Mouse (Mus musculus) central nervous system, embryonic 11.5 days (tissue): ENCODE data around the gene Clvs2. TPM values are rescaled to one million over a fixed set of nuclear protein-coding genes. Genes with fewer than 3 reads are reported as not detected.

Source experiments
- polyA plus RNA-seq: library from polyadenylated mRNA; depleted of rRNA; stranded (reverse); fragments of >200 nt; gene quantifications from 2 replicates; pipeline ENCODE4 v1.2.3, GENCODE M21; 2012; rRNA removed

Gene Clvs2
- polyA plus RNA-seq: 3.3 and 4.4 TPM in 2 replicates

DNA sequence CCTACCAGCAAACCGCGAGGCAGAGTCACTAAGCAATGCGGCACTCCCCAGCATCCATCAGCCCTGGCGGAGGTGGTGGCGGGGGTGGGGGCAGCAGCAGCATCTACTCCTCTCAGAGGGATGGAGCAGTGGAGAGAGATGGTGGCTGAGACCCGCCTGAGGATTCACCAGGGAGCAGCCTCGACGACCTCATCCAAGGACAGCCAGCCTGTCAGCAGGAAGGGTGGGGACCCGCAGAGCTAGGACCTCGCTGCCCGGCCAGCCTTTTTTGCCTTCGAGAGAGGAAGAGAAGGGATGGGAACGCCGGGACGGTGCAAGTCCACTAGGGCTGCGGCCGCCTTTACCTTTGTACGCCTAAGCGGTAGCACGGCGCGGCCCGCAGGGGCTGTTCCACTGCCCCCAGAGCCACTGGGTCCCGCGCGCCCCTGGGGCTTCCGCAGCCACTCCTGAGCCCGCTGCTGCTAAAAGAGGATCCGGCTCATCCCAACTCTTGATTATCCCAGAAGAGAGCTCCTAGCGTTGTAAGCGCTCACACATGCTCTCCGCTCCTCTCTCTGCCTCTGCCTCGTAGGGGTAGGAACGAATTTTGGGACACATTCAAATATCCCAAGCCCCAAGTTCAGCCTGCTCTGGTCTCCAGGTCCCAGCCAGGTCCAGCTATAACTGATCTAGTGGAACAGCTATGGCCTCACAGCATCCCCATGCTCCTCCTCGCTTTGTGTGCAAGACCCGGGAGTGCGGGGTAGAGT, at the start of gene Clvs2:
Gene Clvs2, minus strand, starts transcription at position 639 of the 749 bp plus-strand sequence.

Other genes with a start within 250 kb of the Clvs2 start
- not detected in 2 replicates for gene Sult3a2, start 161.9 kb upstream of the Clvs2 start, polyA plus RNA-seq
- not detected in 2 replicates for gene Sult3a1, start 233.0 kb upstream of the Clvs2 start, polyA plus RNA-seq